Mouse (Mus musculus): ENCODE results near the gene Stat2.

GRCm38 (mm10) chr10:128336195-128336594 lies 65.8 kb downstream of the Stat2 start:
- no peak for TF ChIP-seq CTCF (IDR thresholded peaks at IDR 0.05; ENCODE audit: low read depth, low read length)
- no peak for TF ChIP-seq POLR2AphosphoS5 (IDR thresholded peaks at IDR 0.05; ENCODE audit: insufficient replicate concordance, low read depth, low read length)
